Mouse (Mus musculus): ENCODE results near the gene Slc13a5.

Gene Slc13a5

GRCm38 (mm10) chr11:72207204-72207833, 59.7 kb downstream of the Slc13a5 start, which contains the start of the genes 4933427D14Rik and Txndc17:
4933427D14Rik (minus strand) TSS chr11:72207459.
Txndc17 (plus strand) TSS chr11:72207547.
- DNase-seq (ENCODE audit: extremely low read depth, insufficient read length, low spot score): peak; percentile 93

- DNase-seq (ENCODE audit: extremely low read depth, insufficient read length, low spot score): peak; percentile 63
These were observed 60.5 kb downstream of the Slc13a5 start, which contains the start of gene Gm43951 for GRCm38 (mm10) chr11:72206341-72207203. Gm43951 (minus strand) TSS chr11:72206840.

- DNase-seq (ENCODE audit: extremely low read depth, insufficient read length, low spot score): no peak
These were observed 61.8 kb downstream of the Slc13a5 start for GRCm38 (mm10) chr11:72205256-72205655.

GRCm38 (mm10) chr11:72203440-72203839, 63.6 kb downstream of the Slc13a5 start:
- no peak for DNase-seq (ENCODE audit: extremely low read depth, insufficient read length, low spot score)

GRCm38 (mm10) chr11:72196506-72196905, 70.5 kb downstream of the Slc13a5 start:
- no peak for DNase-seq (ENCODE audit: extremely low read depth, insufficient read length, low spot score)

GRCm38 (mm10) chr11:72194259-72194658, 72.8 kb downstream of the Slc13a5 start:
- no peak for DNase-seq (ENCODE audit: extremely low read depth, insufficient read length, low spot score)

All from 3134 (cell line).